Mouse (Mus musculus): ENCODE results near the gene Cyth2.

The Cyth2 gene

GRCm38 (mm10) chr7:45813787-45814779, at the start of gene Cyth2:
Gene Cyth2, minus strand, starts transcription at chr7:45814581.
- DNase-seq (ENCODE audit: low spot score in 2 of 2): peak; percentile 99 to 100

- DNase-seq (ENCODE audit: low spot score in 2 of 2): no peak
Measured at GRCm38 (mm10) chr7:45862804-45863203, 48.4 kb upstream of the Cyth2 start.

- no peak for DNase-seq (ENCODE audit: low spot score in 2 of 2)
Measured at GRCm38 (mm10) chr7:45859008-45859407, 44.6 kb upstream of the Cyth2 start.

- no peak for DNase-seq (ENCODE audit: low spot score in 2 of 2)
Measured at GRCm38 (mm10) chr7:45856950-45857901, 42.8 kb upstream of the Cyth2 start.

GRCm38 (mm10) chr7:45853089-45853488, 38.7 kb upstream of the Cyth2 start:
- DNase-seq (ENCODE audit: low spot score in 2 of 2): no peak

GRCm38 (mm10) chr7:45850661-45851060, 36.3 kb upstream of the Cyth2 start:
- no peak for DNase-seq (ENCODE audit: low spot score in 2 of 2)

- DNase-seq (ENCODE audit: low spot score in 2 of 2): no peak
Measured at GRCm38 (mm10) chr7:45848447-45849027, 34.2 kb upstream of the Cyth2 start.

- DNase-seq (ENCODE audit: low spot score in 2 of 2): no peak
Measured at GRCm38 (mm10) chr7:45842950-45843744, 28.8 kb upstream of the Cyth2 start.

GRCm38 (mm10) chr7:45833924-45834323, 19.5 kb upstream of the Cyth2 start:
- DNase-seq (ENCODE audit: low spot score in 2 of 2): no peak

- no peak for DNase-seq (ENCODE audit: low spot score in 2 of 2)
Measured at GRCm38 (mm10) chr7:45833148-45833790, 18.9 kb upstream of the Cyth2 start.

GRCm38 (mm10) chr7:45832428-45832827, 18.0 kb upstream of the Cyth2 start:
- DNase-seq (ENCODE audit: low spot score in 2 of 2): no peak

- no peak for DNase-seq (ENCODE audit: low spot score in 2 of 2)
Measured at GRCm38 (mm10) chr7:45831128-45831525, 16.7 kb upstream of the Cyth2 start.

- DNase-seq (ENCODE audit: low spot score in 2 of 2): peak; percentile 81 to 84
Measured at GRCm38 (mm10) chr7:45830427-45831127, 16.2 kb upstream of the Cyth2 start, which contains the start of gene Grwd1. Gene Grwd1, minus strand, starts transcription at chr7:45830944.

- no peak for DNase-seq (ENCODE audit: low spot score in 2 of 2)
Measured at GRCm38 (mm10) chr7:45826631-45827030, 12.2 kb upstream of the Cyth2 start.

GRCm38 (mm10) chr7:45824598-45824997, 10.2 kb upstream of the Cyth2 start, which contains the start of gene Kcnj14:
Gene Kcnj14, minus strand, starts transcription at chr7:45824782.
- no peak for DNase-seq (ENCODE audit: low spot score in 2 of 2)

GRCm38 (mm10) chr7:45820913-45821312, 6.5 kb upstream of the Cyth2 start:
- DNase-seq (ENCODE audit: low spot score in 2 of 2): no peak

GRCm38 (mm10) chr7:45819843-45820242, 5.5 kb upstream of the Cyth2 start:
- DNase-seq (ENCODE audit: low spot score in 2 of 2): no peak

- DNase-seq (ENCODE audit: low spot score in 2 of 2): no peak
Measured at GRCm38 (mm10) chr7:45815984-45816351, 1.6 kb upstream of the Cyth2 start.

GRCm38 (mm10) chr7:45815323-45815983, 1.1 kb upstream of the Cyth2 start:
- no peak for DNase-seq (ENCODE audit: low spot score in 2 of 2)
